Mouse (Mus musculus) brain, embryonic 14.5 days (tissue): ENCODE data around the gene Kxd1.

Source experiments
- CTCF ChIP-seq: fragments of 200-500 bp; IDR thresholded peaks from 2 replicates; pipeline ENCODE4 v1.5.1; 2012; ENCODE audit warnings: inconsistent platforms, mild to moderate bottlenecking, moderate library complexity, borderline replicate concordance; ENCODE audit not compliant: insufficient read depth, insufficient read length; ENCODE audit errors: extremely low read depth
- POLR2A ChIP-seq: fragments of 200-500 bp; IDR thresholded peaks from 2 replicates; pipeline ENCODE4 v1.6.1; 2012; ENCODE audit warnings: mild to moderate bottlenecking, inconsistent platforms, borderline replicate concordance; ENCODE audit not compliant: poor library complexity, insufficient read depth, insufficient read length, severe bottlenecking; ENCODE audit errors: extremely low read depth

GRCm38 (mm10) chr8:70507027-70507393 is 20.7 kb downstream of the Kxd1 start:
- TF ChIP-seq CTCF = no peak
- no peak for TF ChIP-seq POLR2A
